Mouse (Mus musculus) urinary bladder, adult 18-20 months (tissue): ENCODE measurements around the gene Lima1.
"Not testable (repeated sequence)": the region's sequence is repeated elsewhere in the genome, so short reads cannot be mapped to it uniquely, and the experiment has no call there.

Experiments used
- DNase-seq, 2 experiments: peaks; one replicate each; pipeline ENCODE4 v3.0.0; 2022; ENCODE audit warnings: low spot score in 2 of 2, mixed read lengths in 2 of 2

Lima1 gene

GRCm38 (mm10) chr15:99803186-99803644 is 72.0 kb downstream of the Lima1 start:
- peak in 1 of 2 experiments; percentile 41 for DNase-seq

GRCm38 (mm10) chr15:99801885-99802572 is 73.2 kb downstream of the Lima1 start:
- DNase-seq: no peak

GRCm38 (mm10) chr15:99799706-99800105 is 75.5 kb downstream of the Lima1 start:
- no peak for DNase-seq

- DNase-seq: peak in 1 of 2 experiments; percentile 41
These were observed 77.4 kb downstream of the Lima1 start for GRCm38 (mm10) chr15:99797898-99798297.

GRCm38 (mm10) chr15:99796735-99797134 is 78.5 kb downstream of the Lima1 start:
- no peak for DNase-seq

- DNase-seq: no peak
These were observed 79.2 kb downstream of the Lima1 start for GRCm38 (mm10) chr15:99796066-99796465.

- no peak for DNase-seq
These were observed 82.9 kb downstream of the Lima1 start for GRCm38 (mm10) chr15:99792221-99792815.

GRCm38 (mm10) chr15:99791003-99791402 is 84.3 kb downstream of the Lima1 start:
- DNase-seq: no peak

- no peak for DNase-seq
These were observed 84.8 kb downstream of the Lima1 start for GRCm38 (mm10) chr15:99790464-99790863.

GRCm38 (mm10) chr15:99787625-99788120 is 87.6 kb downstream of the Lima1 start:
- no peak for DNase-seq

- DNase-seq: no peak
These were observed 96.5 kb downstream of the Lima1 start for GRCm38 (mm10) chr15:99778677-99779335.

- no peak for DNase-seq
These were observed 97.1 kb downstream of the Lima1 start for GRCm38 (mm10) chr15:99778148-99778547.

GRCm38 (mm10) chr15:99772925-99773324 is 102.3 kb downstream of the Lima1 start:
- no peak for DNase-seq

- DNase-seq: not testable (repeated sequence)
These were observed 102.6 kb downstream of the Lima1 start, which contains the start of gene Cers5 for GRCm38 (mm10) chr15:99772881-99772924. Gene Cers5 (minus strand): TSS chr15:99772885.

- peak; percentile 84 to 89 for DNase-seq
These were observed 102.9 kb downstream of the Lima1 start for GRCm38 (mm10) chr15:99772277-99772880.

GRCm38 (mm10) chr15:99771601-99772276 is 103.5 kb downstream of the Lima1 start:
- DNase-seq: peak; percentile 9 to 46

GRCm38 (mm10) chr15:99771004-99771500 is 104.2 kb downstream of the Lima1 start:
- DNase-seq: no peak

GRCm38 (mm10) chr15:99768761-99769160 is 106.5 kb downstream of the Lima1 start:
- DNase-seq: no peak

GRCm38 (mm10) chr15:99767467-99767866 is 107.8 kb downstream of the Lima1 start:
- no peak for DNase-seq

- no peak for DNase-seq
These were observed 121.1 kb downstream of the Lima1 start for GRCm38 (mm10) chr15:99754204-99754603.

GRCm38 (mm10) chr15:99740229-99740628 is 135.0 kb downstream of the Lima1 start:
- no peak for DNase-seq

GRCm38 (mm10) chr15:99736675-99737074 is 138.6 kb downstream of the Lima1 start:
- DNase-seq: no peak
